Mouse (Mus musculus) kidney, postnatal 36 days (tissue): ENCODE measurements at regions not wholly inside any gene's neighbourhood (a gene's known extent, or its start where the extent isn't known, plus 50 kb on each side); places are given as distances from the start of the nearest gene placed in this dataset.
"Not testable (repeated sequence)": the region's sequence is repeated elsewhere in the genome, so short reads cannot be mapped to it uniquely, and the experiment has no call there.

Experiments
- DNase-seq, 2 experiments: peaks; one replicate each; pipeline ENCODE4 v3.0.0; 2021 to 2022; ENCODE audit warnings: mixed read lengths in 2 of 2

DNA sequence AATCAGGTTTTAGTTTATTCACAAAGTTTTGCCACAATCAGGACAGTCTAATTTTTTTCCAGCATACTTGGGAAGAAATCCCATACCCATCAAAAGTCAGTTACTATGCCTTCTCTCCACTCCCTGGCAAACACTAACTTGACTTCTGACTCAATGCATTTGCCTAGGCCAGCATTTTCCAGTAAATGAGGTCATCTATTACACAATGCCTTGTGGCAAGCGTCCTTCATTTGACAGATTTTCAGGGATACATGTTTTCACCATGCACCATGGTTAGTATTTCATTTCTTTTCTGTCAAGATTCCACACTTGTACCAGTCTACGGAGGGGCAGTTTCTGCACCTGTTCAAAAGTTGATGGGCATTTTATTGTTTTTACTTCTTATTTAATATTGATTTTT lies 88.4 kb upstream of the Slc2a12 start:
- DNase-seq = not testable (repeated sequence)

DNA sequence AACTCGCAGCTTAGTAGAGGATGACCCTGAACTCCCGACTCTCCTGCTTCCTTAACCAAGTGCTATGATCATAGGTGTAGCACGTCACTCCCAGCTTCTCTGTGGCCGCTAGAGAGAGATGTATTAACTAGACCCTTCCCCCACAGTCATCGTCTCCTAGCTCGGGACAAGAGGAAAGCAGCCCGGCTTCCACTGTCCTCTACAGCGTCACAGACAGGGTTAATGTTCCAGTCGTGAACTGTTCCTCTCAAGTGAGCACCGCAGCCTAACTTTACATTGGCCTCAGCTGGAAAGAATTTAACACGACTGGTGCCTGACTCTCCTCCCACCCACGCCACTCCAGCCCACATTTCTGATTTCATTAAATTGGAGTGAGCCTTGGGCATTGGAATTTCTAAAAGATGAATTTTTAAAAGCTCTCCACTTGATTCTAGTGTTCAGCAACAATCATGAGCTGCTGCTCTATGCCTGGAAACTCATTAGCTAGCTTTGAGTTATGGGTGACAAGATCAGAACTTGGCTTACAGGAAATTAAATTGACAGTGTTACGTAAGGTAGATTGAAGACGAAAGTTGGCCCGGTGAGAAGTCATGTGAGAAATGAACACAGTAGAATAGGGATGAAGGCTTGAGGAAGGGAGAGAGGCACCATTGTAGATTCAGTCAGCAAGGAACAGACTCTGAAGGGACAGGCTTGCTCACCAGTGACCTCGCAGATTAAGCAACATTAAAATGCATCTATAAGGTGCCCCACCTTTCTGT lies 75.4 kb upstream of the Slc2a12 start:
- peak; percentile 13 to 24 for DNase-seq

DNA sequence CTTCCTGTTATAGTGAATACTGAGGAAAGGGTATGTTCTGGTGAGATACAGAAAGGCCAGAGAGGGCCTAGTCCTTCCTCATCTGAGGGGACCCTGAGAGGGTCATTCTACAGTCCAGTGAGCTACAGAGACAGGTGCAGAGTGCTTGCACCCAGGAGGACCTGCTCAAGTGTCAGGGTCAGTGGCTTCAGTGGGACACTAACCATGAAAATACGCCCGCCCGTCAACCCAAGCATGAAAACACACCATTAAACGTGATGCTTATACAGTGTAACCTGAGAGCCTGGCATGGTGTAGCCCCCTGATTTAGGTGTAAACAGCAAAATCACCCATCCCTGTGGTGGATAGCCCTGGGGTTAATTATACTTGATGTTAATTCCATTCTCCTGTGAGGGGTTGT lies 70.8 kb upstream of the Slc2a12 start:
- DNase-seq = not testable (repeated sequence)

DNA sequence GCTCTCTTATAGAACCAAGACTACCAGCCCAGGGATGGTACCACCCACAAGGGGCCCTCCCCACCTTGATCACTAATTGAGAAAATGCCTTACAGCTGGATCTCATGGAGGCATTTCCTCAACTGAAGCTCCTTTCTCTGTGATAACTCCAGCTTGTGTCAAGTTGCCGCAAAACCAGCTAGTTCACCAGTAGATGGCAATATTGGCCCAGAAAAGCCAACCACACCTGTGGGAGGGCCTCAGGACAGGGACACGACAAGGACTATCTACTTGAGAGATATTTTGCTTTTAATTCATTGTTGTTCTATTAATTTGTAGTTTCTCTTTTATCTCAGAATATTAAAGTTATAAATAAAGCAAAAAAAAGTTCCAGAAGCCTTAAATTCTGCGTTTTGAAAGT lies 65.4 kb upstream of the Slc2a12 start:
- DNase-seq = peak; percentile 54 to 73

- not testable (repeated sequence) for DNase-seq
Measured at GRCm38 (mm10) chr10:22581300-22581699, 63.5 kb upstream of the Slc2a12 start.

- not testable (repeated sequence) for DNase-seq
Measured at GRCm38 (mm10) chr10:22583306-22583705, 61.5 kb upstream of the Slc2a12 start.

- DNase-seq = not testable (repeated sequence)
Measured at GRCm38 (mm10) chr10:22588587-22588986, 56.2 kb upstream of the Slc2a12 start.

GRCm38 (mm10) chr10:22591664-22592063 lies 53.1 kb upstream of the Slc2a12 start:
- DNase-seq = not testable (repeated sequence)

DNA sequence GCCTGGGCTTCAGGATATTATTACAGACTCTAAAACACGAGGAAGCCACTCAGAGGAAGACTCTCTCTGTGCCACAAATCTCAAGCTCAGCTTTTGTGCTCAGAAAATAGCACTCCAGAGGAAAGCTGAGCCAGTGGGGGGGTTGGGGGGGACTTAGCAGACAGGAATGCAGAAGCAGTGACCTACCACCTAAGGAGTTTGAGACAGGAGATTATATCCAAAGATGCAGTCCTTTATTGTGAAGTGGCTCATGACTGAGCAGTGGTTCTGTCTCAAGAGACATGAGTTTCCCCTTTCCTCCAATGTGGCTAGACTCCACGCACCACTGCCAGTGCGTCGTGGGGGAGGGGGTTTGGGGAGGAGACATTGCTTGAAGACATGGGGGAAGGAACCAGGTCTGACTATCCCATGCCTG lies 52.6 kb upstream of the Slc2a12 start:
- DNase-seq = not testable (repeated sequence)

DNA sequence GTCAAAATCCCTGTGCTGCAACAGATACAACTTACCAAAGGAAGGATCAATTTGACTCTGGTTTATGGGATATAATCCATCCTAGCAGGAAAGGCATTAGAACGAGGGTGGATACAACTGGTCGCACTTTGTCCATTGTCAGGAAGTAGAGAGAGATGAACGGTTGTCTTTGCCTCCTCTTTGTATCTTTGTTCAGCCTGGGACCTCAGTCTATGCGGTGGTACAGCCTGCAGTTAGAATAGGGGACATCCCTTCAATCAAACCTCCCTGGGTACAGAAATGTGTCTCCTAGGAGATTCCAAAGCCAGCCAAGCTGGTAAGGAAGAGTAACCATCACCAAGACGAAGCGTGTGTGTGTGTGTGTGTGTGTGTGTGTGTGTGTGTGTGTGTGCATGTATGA lies 52.1 kb upstream of the Slc2a12 start:
- DNase-seq = not testable (repeated sequence)
